Mouse (Mus musculus) C2C12 (cell line): ENCODE data around the gene Nanos2. TPM values are rescaled to one million over a fixed set of nuclear protein-coding genes. Genes with fewer than 3 reads are reported as not detected.

Source experiments
- H3K27me3 ChIP-seq: one replicate; pipeline ENCODE4 v1.6.1; 2011; ENCODE audit not compliant: control insufficient read depth, insufficient read depth, insufficient read length
- H3K36me3 ChIP-seq: one replicate; pipeline ENCODE4 v1.6.1; 2011; ENCODE audit not compliant: control insufficient read depth, insufficient read depth
- H3K4me3 ChIP-seq: one replicate; pipeline ENCODE4 v1.5.1; 2011; ENCODE audit warnings: mild to moderate bottlenecking, control low read depth; ENCODE audit not compliant: poor library complexity, insufficient read depth, severe bottlenecking
- H3K79me2 ChIP-seq: one replicate; pipeline ENCODE4 v1.6.1; 2011; ENCODE audit not compliant: control insufficient read depth, insufficient read depth
- H3K79me3 ChIP-seq: one replicate; pipeline ENCODE4 v1.6.1; 2011; ENCODE audit warnings: low read depth, control low read depth
- H3ac ChIP-seq: one replicate; pipeline ENCODE3; 2011; ENCODE audit warnings: low read depth; ENCODE audit not compliant: control insufficient read depth, insufficient read length
- CEBPB ChIP-seq: IDR thresholded peaks from one replicate; pipeline ENCODE4 v1.6.1; 2011; ENCODE audit warnings: low read depth, mild to moderate bottlenecking, control low read depth, moderate library complexity
- CTCF ChIP-seq: IDR thresholded peaks from one replicate; pipeline ENCODE4 v1.5.1; 2011; ENCODE audit not compliant: control insufficient read depth, insufficient read depth, insufficient read length
- FOSL1 ChIP-seq: IDR thresholded peaks from one replicate; pipeline ENCODE4 v1.8.0; 2011; ENCODE audit warnings: mild to moderate bottlenecking, low read length; ENCODE audit not compliant: poor library complexity, insufficient read depth, severe bottlenecking
- MAX ChIP-seq: IDR thresholded peaks from one replicate; pipeline ENCODE4 v1.6.1; 2011; ENCODE audit warnings: mild to moderate bottlenecking, control low read depth
- MYOD1 ChIP-seq: IDR thresholded peaks from one replicate; pipeline ENCODE4 v1.6.1; 2011; ENCODE audit warnings: low read depth; ENCODE audit not compliant: control insufficient read depth, insufficient read length
- MYOG ChIP-seq: IDR thresholded peaks from one replicate; pipeline ENCODE4 v1.6.1; 2011; ENCODE audit not compliant: control insufficient read depth, insufficient read length; ENCODE audit errors: extremely low read depth
- USF1 ChIP-seq: IDR thresholded peaks from one replicate; pipeline ENCODE4 v1.6.1; 2011; ENCODE audit warnings: low read depth, mild to moderate bottlenecking, control low read depth, moderate library complexity
- polyA plus RNA-seq: library from polyadenylated mRNA; unstranded; fragments of >200 nt; fragmentation: generic; extraction: Trizol; gene quantifications from one replicate; pipeline ENCODE4 v1.2.1, GENCODE M21; 2012; ENCODE audit warnings: missing spikeins

Nanos2 gene
- polyA plus RNA-seq, 1 experiment, result not detected

- Histone ChIP-seq H3ac (no peak overlapping the region), H3K4me3 (no peak overlapping the region), H3K79me3 (no peaks in the 10 kb centered on the region), H3K36me3 (no peaks in the 10 kb centered on the region), H3K79me2 (no peaks in the 10 kb centered on the region), H3K27me3 (peaks cover 28% of the 10 kb centered on the region)
- TF ChIP-seq FOSL1 (no peak), MYOG (no peak), CEBPB (no peak), MAX (no peak), MYOD1 (no peak), USF1 (no peak), CTCF (no peak)
Observed at GRCm38 (mm10) chr7:18962171-18962792, 24.9 kb upstream of the Nanos2 start.

- Histone ChIP-seq H3K79me3 (no peaks in the 10 kb centered on the region), H3K36me3 (no peaks in the 10 kb centered on the region), H3K79me2 (no peaks in the 10 kb centered on the region), H3ac (no peak overlapping the region), H3K4me3 (no peak overlapping the region), H3K27me3 (peaks cover 31% of the 10 kb centered on the region)
- TF ChIP-seq MAX (no peak), FOSL1 (no peak), CTCF (no peak), MYOG (no peak), MYOD1 (no peak), USF1 (no peak), CEBPB (no peak)
Observed at GRCm38 (mm10) chr7:18962795-18963194, 24.4 kb upstream of the Nanos2 start.

GRCm38 (mm10) chr7:18963294-18963843 lies 23.8 kb upstream of the Nanos2 start:
- no peaks in the 10 kb centered on the region for H3K79me3 ChIP-seq
- H3K79me2 ChIP-seq, result no peaks in the 10 kb centered on the region
- no peaks in the 10 kb centered on the region for H3K36me3 ChIP-seq
- no peak overlapping the region for H3ac ChIP-seq
- TF ChIP-seq MAX (no peak), USF1 (no peak)
- H3K27me3 ChIP-seq, result peaks cover 31% of the 10 kb centered on the region
- no peak overlapping the region for H3K4me3 ChIP-seq

GRCm38 (mm10) chr7:18965312-18965711 lies 21.9 kb upstream of the Nanos2 start:
- no peaks in the 10 kb centered on the region for H3K36me3 ChIP-seq
- no peak overlapping the region for H3K4me3 ChIP-seq
- TF ChIP-seq MYOG, result no peak
- TF ChIP-seq MYOD1, result no peak
- no peak for TF ChIP-seq CEBPB
- no peak for TF ChIP-seq USF1
- no peak for TF ChIP-seq MAX
- TF ChIP-seq CTCF, result no peak
- TF ChIP-seq FOSL1, result no peak
- H3ac ChIP-seq, result no peak overlapping the region
- no peaks in the 10 kb centered on the region for H3K79me2 ChIP-seq
- no peaks in the 10 kb centered on the region for H3K79me3 ChIP-seq
- H3K27me3 ChIP-seq, result peaks cover 31% of the 10 kb centered on the region

GRCm38 (mm10) chr7:18967603-18968002 lies 19.6 kb upstream of the Nanos2 start:
- no peaks in the 10 kb centered on the region for H3K79me2 ChIP-seq
- H3K4me3 ChIP-seq, result no peak overlapping the region
- TF ChIP-seq CTCF, result no peak
- no peak for TF ChIP-seq MYOG
- TF ChIP-seq MAX, result no peak
- TF ChIP-seq CEBPB, result no peak
- TF ChIP-seq MYOD1, result no peak
- TF ChIP-seq FOSL1, result no peak
- no peak for TF ChIP-seq USF1
- H3K36me3 ChIP-seq, result no peaks in the 10 kb centered on the region
- H3K79me3 ChIP-seq, result no peaks in the 10 kb centered on the region
- no peak overlapping the region for H3ac ChIP-seq
- H3K27me3 ChIP-seq, result peaks cover 30% of the 10 kb centered on the region

- Histone ChIP-seq H3ac (no peak overlapping the region), H3K27me3 (peaks cover 18% of the 10 kb centered on the region), H3K4me3 (no peak overlapping the region), H3K79me3 (no peaks in the 10 kb centered on the region), H3K79me2 (no peaks in the 10 kb centered on the region), H3K36me3 (no peaks in the 10 kb centered on the region)
- no peak for TF ChIP-seq MYOG
- no peak for TF ChIP-seq CEBPB
- no peak for TF ChIP-seq CTCF
- no peak for TF ChIP-seq FOSL1
- no peak for TF ChIP-seq USF1
- TF ChIP-seq MYOD1, result no peak
- TF ChIP-seq MAX, result no peak
Observed at GRCm38 (mm10) chr7:18970956-18971355, 16.2 kb upstream of the Nanos2 start.
